Mouse (Mus musculus) liver, postnatal 0 days (tissue): ENCODE results near the gene Rabgap1l. TPM values are rescaled to one million over a fixed set of nuclear protein-coding genes. Genes with fewer than 3 reads are reported as not detected.

Experiments
- ATAC-seq: fragments of 200-750 bp; cut with Nextera tagmentation; 2 replicates; pipeline ENCODE4 v1.8.0; 2017; ENCODE audit warnings: mild to moderate bottlenecking, moderate library complexity
- DNase-seq: peaks from one replicate; pipeline ENCODE4 v3.0.0-alpha.2; 2016
- H3K27ac ChIP-seq: fragments of 300-500 bp; sonication (generic); 2 replicates; pipeline ENCODE4 v1.5.1; 2014; ENCODE audit warnings: antibody characterized with exemption, moderate library complexity, mild to moderate bottlenecking, low read depth
- H3K27me3 ChIP-seq: fragments of 300-500 bp; sonication (generic); 2 replicates; pipeline ENCODE4 v1.6.1; 2014; ENCODE audit warnings: low read length, control low read depth, mixed read lengths; ENCODE audit not compliant: insufficient read depth
- H3K36me3 ChIP-seq: fragments of 300-500 bp; sonication (generic); replicated peaks from 2 replicates; pipeline ENCODE4 v1.6.1; 2014; ENCODE audit warnings: mild to moderate bottlenecking, control low read depth, low read length, moderate library complexity, mixed read lengths; ENCODE audit not compliant: insufficient read depth
- H3K4me1 ChIP-seq: fragments of 300-500 bp; sonication (generic); 2 replicates; pipeline ENCODE4 v1.6.1; 2014; ENCODE audit warnings: antibody characterized with exemption, mild to moderate bottlenecking, control low read depth; ENCODE audit not compliant: insufficient read depth
- H3K4me2 ChIP-seq: fragments of 300-500 bp; sonication (generic); 2 replicates; pipeline ENCODE4 v1.6.1; 2014; ENCODE audit warnings: low read depth, mild to moderate bottlenecking, low read length, moderate library complexity, mixed read lengths
- H3K4me3 ChIP-seq: fragments of 300-500 bp; sonication (generic); 2 replicates; pipeline ENCODE4 v1.5.1; 2014; ENCODE audit warnings: low read depth, low read length
- H3K9ac ChIP-seq: fragments of 300-500 bp; sonication (generic); replicated peaks from 2 replicates; pipeline ENCODE4 v1.6.1; 2014; ENCODE audit warnings: mild to moderate bottlenecking, moderate library complexity
- H3K9me3 ChIP-seq: fragments of 300-500 bp; sonication (generic); 2 replicates; pipeline ENCODE4 v1.6.1; 2016; ENCODE audit warnings: mild to moderate bottlenecking, control low read depth, low read length, mixed read lengths
- CTCF ChIP-seq: sonication (generic); IDR thresholded peaks from 2 replicates; pipeline ENCODE4 v1.5.1; 2016; ENCODE audit warnings: antibody characterized with exemption, low read depth
- EP300 ChIP-seq: IDR thresholded peaks from 2 replicates; pipeline ENCODE4 v1.6.1; 2016; ENCODE audit warnings: antibody characterized with exemption, low read depth, mild to moderate bottlenecking
- whole genome bisulfite sequencing: fragments of 180-500 bp; shearing (Covaris S2); extraction: QIAGEN DNeasy Blood & Tissue Kit; methylation state at CpG from one replicate; pipeline ENCODE4 v1.1.7; 2014; ENCODE audit not compliant: insufficient replicate concordance; 5-methylcytosine and 5-hydroxymethylcytosine counted together
- polyA plus RNA-seq: library from polyadenylated mRNA; unstranded; fragments of >200 nt; fragmentation: Nextera tagmentation; extraction: Ambion mirVana; gene quantifications from 2 replicates; pipeline ENCODE4 v1.2.1, GENCODE M21; 2015

Gene Rabgap1l
- polyA plus RNA-seq, 1 experiment from 2014 or later: 21.6 TPM

- Histone ChIP-seq H3K4me1 (0 out of 2 replicates have a peak, but pooled peaks cover 3% of the 10 kb centered on the region), H3K4me3 (no peak overlapping the region), H3K27ac (no peak overlapping the region), H3K36me3 (no peaks in the 10 kb centered on the region), H3K4me2 (no peak overlapping the region), H3K27me3 (no peaks in the 10 kb centered on the region), H3K9me3 (no peaks in the 10 kb centered on the region), H3K9ac (no peak overlapping the region)
- no peak for TF ChIP-seq CTCF
- TF ChIP-seq EP300: no peak
- ATAC-seq: no peak
- WGBS: 74% methylated on average over 7 of the region's 7 CpGs
- DNase-seq: no peak
Measured at GRCm38 (mm10) chr1:160745238-160745930, 47.6 kb downstream of the Rabgap1l start.

DNA sequence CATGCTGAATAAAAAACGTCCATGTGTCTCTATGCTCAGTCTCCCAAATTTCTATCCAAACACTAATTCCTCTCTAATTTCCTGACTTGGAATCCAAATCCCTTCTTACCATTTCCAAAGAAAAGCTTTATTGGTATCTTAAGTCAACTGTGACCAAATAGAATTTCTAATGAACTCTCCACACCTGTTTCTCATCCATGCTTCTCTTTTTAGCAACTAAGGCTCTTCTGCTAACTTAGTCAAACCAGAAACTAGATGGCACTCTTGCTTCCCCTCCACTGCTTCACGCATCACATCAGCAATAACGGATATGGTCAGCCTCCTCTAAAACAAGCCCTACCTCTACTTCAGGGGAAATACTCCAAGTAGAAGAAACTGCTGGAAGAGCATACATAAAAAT, 49.0 kb downstream of the Rabgap1l start:
- Histone ChIP-seq H3K4me1 (0 out of 2 replicates have a peak, but pooled peaks cover 3% of the 10 kb centered on the region), H3K27ac (no peak overlapping the region), H3K4me3 (no peak overlapping the region), H3K9ac (no peak overlapping the region), H3K4me2 (no peak overlapping the region), H3K27me3 (no peaks in the 10 kb centered on the region), H3K9me3 (no peaks in the 10 kb centered on the region), H3K36me3 (no peaks in the 10 kb centered on the region)
- 39% methylated on average over 3 of the region's 3 CpGs for WGBS
- TF ChIP-seq EP300 (no peak), CTCF (peak; percentile 26)
- no peak for DNase-seq
- no peak for ATAC-seq

DNA sequence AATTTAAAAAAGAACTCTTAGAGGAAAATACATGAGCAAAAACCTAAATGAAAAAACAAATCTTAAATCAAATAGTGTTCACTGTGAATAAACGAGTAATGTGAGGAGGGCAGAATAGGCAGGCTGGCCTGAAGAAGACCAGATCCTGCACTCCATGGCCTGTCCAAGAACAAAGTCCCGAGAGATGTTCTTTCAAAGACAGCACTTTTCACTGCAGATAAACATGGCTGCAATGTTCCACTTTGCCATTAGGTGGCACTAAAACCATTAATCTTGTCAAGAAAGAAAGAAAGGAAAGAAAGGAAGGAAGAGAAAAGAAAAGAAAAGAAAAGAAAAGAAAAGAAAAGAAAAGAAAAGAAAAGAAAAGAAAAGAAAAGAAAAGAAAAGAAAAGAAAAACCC, 49.8 kb downstream of the Rabgap1l start:
- H3K9me3 ChIP-seq: no peaks in the 10 kb centered on the region
- WGBS: 6% methylated on average over 2 of the region's 2 CpGs
- H3K9ac ChIP-seq: no peak overlapping the region
- TF ChIP-seq EP300 (no peak), CTCF (peak; percentile 76)
- no peak overlapping the region for H3K4me3 ChIP-seq
- no peak overlapping the region for H3K4me2 ChIP-seq
- no peaks in the 10 kb centered on the region for H3K27me3 ChIP-seq
- H3K4me1 ChIP-seq: 0 out of 2 replicates have a peak, but pooled peaks cover 3% of the 10 kb centered on the region
- ATAC-seq (no peak), DNase-seq (peak; percentile 54)
- no peak overlapping the region for H3K27ac ChIP-seq
- no peaks in the 10 kb centered on the region for H3K36me3 ChIP-seq

DNA sequence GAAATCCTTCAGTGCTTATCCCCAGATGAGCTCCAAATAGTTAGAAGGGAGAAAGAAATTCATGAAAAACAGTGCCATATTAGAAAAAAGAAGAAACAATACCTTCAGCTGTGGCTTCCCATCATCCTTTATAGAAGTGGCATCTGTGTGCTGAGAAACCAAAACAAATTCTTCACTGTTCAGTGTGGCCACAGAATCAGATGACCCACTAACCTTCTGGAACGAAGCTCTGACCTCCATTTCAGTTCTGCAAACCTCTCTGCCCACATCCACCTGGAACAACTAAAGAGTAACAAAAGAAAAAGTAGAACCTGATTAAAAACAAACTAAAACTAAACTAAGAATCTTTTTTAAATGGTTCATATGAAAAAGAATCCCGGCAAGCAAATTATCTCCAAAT, 52.4 kb downstream of the Rabgap1l start:
- TF ChIP-seq EP300 (no peak), CTCF (no peak)
- H3K4me3 ChIP-seq: no peak overlapping the region
- 60% methylated on average over 2 of the region's 2 CpGs for WGBS
- no peak overlapping the region for H3K27ac ChIP-seq
- ATAC-seq (no peak), DNase-seq (no peak)
- H3K9me3 ChIP-seq: no peaks in the 10 kb centered on the region
- H3K4me1 ChIP-seq: no peaks in the 10 kb centered on the region
- H3K9ac ChIP-seq: no peak overlapping the region
- H3K4me2 ChIP-seq: no peak overlapping the region
- H3K36me3 ChIP-seq: peaks cover under 1% of the 10 kb centered on the region
- no peaks in the 10 kb centered on the region for H3K27me3 ChIP-seq

GRCm38 (mm10) chr1:160734743-160735142, 58.3 kb downstream of the Rabgap1l start:
- no peak for DNase-seq
- H3K4me1 ChIP-seq: no peaks in the 10 kb centered on the region
- 79% methylated on average over 2 of the region's 2 CpGs for WGBS
- H3K27ac ChIP-seq: no peak overlapping the region
- no peaks in the 10 kb centered on the region for H3K27me3 ChIP-seq
- no peaks in the 10 kb centered on the region for H3K9me3 ChIP-seq
- TF ChIP-seq CTCF: no peak
- no peak for TF ChIP-seq EP300
- no peak overlapping the region for H3K9ac ChIP-seq
- ATAC-seq: no peak
- peaks cover 16% of the 10 kb centered on the region for H3K36me3 ChIP-seq
- no peak overlapping the region for H3K4me3 ChIP-seq
- no peak overlapping the region for H3K4me2 ChIP-seq

- peaks cover 11% of the 10 kb centered on the region for H3K36me3 ChIP-seq
- no peak for DNase-seq
- WGBS: 56% methylated on average over 4 of the region's 4 CpGs
- H3K4me2 ChIP-seq: no peak overlapping the region
- ATAC-seq: peak; percentile 62
- no peak overlapping the region for H3K4me3 ChIP-seq
- H3K27ac ChIP-seq: no peak overlapping the region
- no peaks in the 10 kb centered on the region for H3K4me1 ChIP-seq
- no peaks in the 10 kb centered on the region for H3K9me3 ChIP-seq
- TF ChIP-seq EP300 (no peak), CTCF (no peak)
- no peak overlapping the region for H3K9ac ChIP-seq
- H3K27me3 ChIP-seq: no peaks in the 10 kb centered on the region
Measured at GRCm38 (mm10) chr1:160729944-160730343, 63.1 kb downstream of the Rabgap1l start.
